Mouse (Mus musculus): Measurements from ENCODE around the gene 2610001J05Rik. TPM values are rescaled to one million over a fixed set of nuclear protein-coding genes. Genes with fewer than 3 reads are reported as not detected.
A peak's percentile ranks its signal among the peaks of the same experiment; 100 is the strongest.

2610001J05Rik gene
- total RNA-seq (2012; rRNA removed) (28.1 and 28.3 TPM in 2 replicates), polyA plus RNA-seq (2012; ENCODE audit: insufficient read depth in 1 of 2, insufficient read length in 2 of 2, low read depth in 1 of 2, low replicate concordance in 2 of 2, missing spikeins in 1 of 2) (10 to 100 TPM in 1 of 2 experiments, not detected in 1; 45.4 TPM)

DNA sequence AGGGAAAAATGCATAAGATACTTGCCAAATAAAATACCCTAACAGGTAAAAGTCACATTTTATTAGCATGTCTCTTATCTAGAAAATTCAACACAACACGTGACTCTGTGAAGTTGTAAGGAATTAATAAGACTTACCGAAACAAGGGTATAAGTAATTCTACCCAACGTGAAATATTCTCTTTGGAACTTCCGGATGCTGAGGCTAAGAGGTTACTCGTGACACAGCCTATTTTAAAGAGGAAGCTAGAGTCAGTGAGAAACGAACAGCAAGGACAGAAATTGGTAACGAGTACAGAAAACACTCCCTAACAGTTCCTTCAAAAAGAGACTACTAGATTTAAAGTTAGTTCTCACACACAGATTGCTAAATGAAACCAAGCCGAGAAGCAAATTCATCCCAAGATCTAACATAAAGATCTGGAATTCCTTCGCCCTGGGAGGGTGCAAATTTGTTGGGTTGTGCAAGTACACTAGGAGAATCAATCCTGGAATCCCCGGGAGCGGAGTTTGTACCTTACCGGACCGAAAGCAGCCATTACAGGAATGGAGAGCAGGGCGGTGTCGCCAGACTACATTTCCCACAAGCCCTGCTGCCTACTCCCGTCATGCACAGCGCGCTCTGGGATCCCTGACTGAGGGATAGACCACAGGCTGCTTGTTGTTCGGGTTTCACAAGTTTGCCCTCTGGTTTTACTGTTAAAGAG, at the start of gene 2610001J05Rik:
2610001J05Rik (minus strand) TSS at position 600 of the 706 bp plus-strand sequence.
- Histone ChIP-seq H3K27me3 (ENCODE audit: control insufficient read depth in 1 of 2, insufficient read depth in 2 of 2, low read length in 2 of 2) (no peaks in the 10 kb centered on the region), H3K4me1 (ENCODE audit: control insufficient read depth in 1 of 2, insufficient read depth in 2 of 2, low read length in 2 of 2) (peaks cover 0 to 6% of the 10 kb centered on the region in 2 experiments; a peak in 3 of 4 replicates), H3K9me3 (replicated peaks; ENCODE audit: insufficient read depth, low read length) (no peaks in the 10 kb centered on the region), H3K9ac (ENCODE audit: control insufficient read depth, low read depth, low read length, poor library complexity, severe bottlenecking) (peak within 1 kb of the TSS; percentile 81), H3K79me2 (ENCODE audit: control insufficient read depth, insufficient read depth, low read length, poor library complexity) (peaks cover 2% of the 10 kb centered on the region; the same call in 1 of the 2 replicates), H3K27ac (ENCODE audit: control insufficient read depth, low read depth, low read length) (peak within 1 kb of the TSS; percentile 92), H3K36me3 (ENCODE audit: control insufficient read depth in 1 of 2, insufficient read depth in 2 of 2, low read length in 2 of 2) (peaks cover 0 to 11% of the 10 kb centered on the region in 2 experiments; a peak in 2 of 4 replicates), H3K4me3 (ENCODE audit: control insufficient read depth in 1 of 2, insufficient read depth in 1 of 2, low read depth in 2 of 2, low read length in 2 of 2) (peak within 1 kb of the TSS; percentile 74 to 90)
- DNase-seq (ENCODE audit: low read depth, low spot score): peak; percentile 95
- peak; percentile 26; the same call in 1 of the 2 replicates for TF ChIP-seq POLR2AphosphoS5 (IDR thresholded peaks at IDR 0.05; ENCODE audit: borderline replicate concordance, low read depth, low read length)
- no peak for TF ChIP-seq JUND (IDR thresholded peaks at IDR 0.05; ENCODE audit: low read depth, low read length)
- TF ChIP-seq TBP (IDR thresholded peaks at IDR 0.05; ENCODE audit: low read depth, low read length): peak; percentile 93
- peak; percentile 47 to 93; a peak in 2 of 4 replicates for TF ChIP-seq POLR2A (IDR thresholded peaks at IDR 0.05; ENCODE audit: control insufficient read depth in 1 of 2, insufficient read depth in 1 of 2, low read depth in 1 of 2, low read length in 2 of 2, poor library complexity in 1 of 2)
- peak; percentile 90; the same call in 1 of the 2 replicates for TF ChIP-seq POLR2AphosphoS2 (IDR thresholded peaks at IDR 0.05; ENCODE audit: low read length)
- TF ChIP-seq HCFC1 (IDR thresholded peaks at IDR 0.05; ENCODE audit: low read depth, low read length): peak; percentile 99
- TF ChIP-seq RCOR1 (IDR thresholded peaks at IDR 0.05; ENCODE audit: low read depth, low read length): no peak
- TF ChIP-seq MEF2A (IDR thresholded peaks at IDR 0.05; ENCODE audit: extremely low read depth, insufficient replicate concordance, low read depth, low read length, poor library complexity, severe bottlenecking): no peak
- peak; percentile 87 for TF ChIP-seq USF1 (IDR thresholded peaks at IDR 0.05; ENCODE audit: low read depth, low read length)
- peak in 1 of 2 experiments; percentile 19; a peak in 1 of 4 replicates for TF ChIP-seq EP300 (IDR thresholded peaks at IDR 0.05; ENCODE audit: low read depth in 1 of 2, low read length in 2 of 2)
- TF ChIP-seq KAT2A (conservative IDR thresholded peaks at IDR 0.05; ENCODE audit: low read depth, low read length): peak; percentile 89
- no peak for TF ChIP-seq MAZ (IDR thresholded peaks at IDR 0.05; ENCODE audit: low read depth, low read length)
- TF ChIP-seq ZMIZ1 (IDR thresholded peaks at IDR 0.05; ENCODE audit: low read depth, low read length): peak; percentile 85
- TF ChIP-seq TCF12 (IDR thresholded peaks at IDR 0.05; ENCODE audit: low read depth, low read length): peak; percentile 77
- TF ChIP-seq CTCF (IDR thresholded peaks at IDR 0.05 in 2 of 3, conservative IDR thresholded peaks at IDR 0.05 in 1 of 3; ENCODE audit: control insufficient read depth in 1 of 3, insufficient read depth in 1 of 3, low read depth in 2 of 3, low read length in 3 of 3, poor library complexity in 1 of 3, severe bottlenecking in 1 of 3): no peak
- TF ChIP-seq TAL1 (IDR thresholded peaks at IDR 0.05; ENCODE audit: low read length): no peak
- TF ChIP-seq MAX (IDR thresholded peaks at IDR 0.05; ENCODE audit: low read length): peak; percentile 84
- no peak for TF ChIP-seq ETS1 (IDR thresholded peaks at IDR 0.05; ENCODE audit: low read depth, low read length)
- TF ChIP-seq SIN3A (IDR thresholded peaks at IDR 0.05; ENCODE audit: low read length): peak; percentile 85; the same call in 1 of the 2 replicates
- peak; percentile 52 for TF ChIP-seq MXI1 (IDR thresholded peaks at IDR 0.05; ENCODE audit: low read depth, low read length)
- TF ChIP-seq RAD21 (IDR thresholded peaks at IDR 0.05; ENCODE audit: low read depth, low read length): no peak
- TF ChIP-seq ZC3H11A (IDR thresholded peaks at IDR 0.05; ENCODE audit: low read depth, low read length): no peak
- 0 out of 4 replicates have a peak, but pooled peaks have one; percentile 26 to 35 for TF ChIP-seq USF2 (IDR thresholded peaks at IDR 0.05; ENCODE audit: borderline replicate concordance in 1 of 2, insufficient read depth in 1 of 2, low read depth in 1 of 2, low read length in 2 of 2)
- no peak for TF ChIP-seq MYB (IDR thresholded peaks at IDR 0.05; ENCODE audit: low read depth, low read length)
- TF ChIP-seq ELF1 (IDR thresholded peaks at IDR 0.05; ENCODE audit: low read depth, low read length): peak; percentile 62; the same call in 1 of the 2 replicates
- no peak for TF ChIP-seq ZKSCAN1 (IDR thresholded peaks at IDR 0.05; ENCODE audit: low read depth, low read length)
- TF ChIP-seq UBTF (IDR thresholded peaks at IDR 0.05; ENCODE audit: borderline replicate concordance, insufficient read depth, low read depth, low read length): no peak
- TF ChIP-seq ZNF384 (IDR thresholded peaks at IDR 0.05; ENCODE audit: low read depth, low read length): no peak
- TF ChIP-seq MYC (IDR thresholded peaks at IDR 0.05; ENCODE audit: low read depth, low read length): peak; percentile 54; the same call in 1 of the 2 replicates
- TF ChIP-seq SMC3 (IDR thresholded peaks at IDR 0.05; ENCODE audit: low read depth, low read length): no peak
- peak; percentile 72; the same call in 1 of the 2 replicates for TF ChIP-seq CHD1 (IDR thresholded peaks at IDR 0.05; ENCODE audit: low read depth, low read length)
- TF ChIP-seq MAFK (IDR thresholded peaks at IDR 0.05; ENCODE audit: borderline replicate concordance, low read depth, low read length): no peak
- TF ChIP-seq CHD2 (IDR thresholded peaks at IDR 0.05; ENCODE audit: low read length): no peak
- TF ChIP-seq BHLHE40 (IDR thresholded peaks at IDR 0.05; ENCODE audit: borderline replicate concordance, low read depth, low read length): peak; percentile 61; the same call in 1 of the 2 replicates
- peak; percentile 57; the same call in 1 of the 2 replicates for TF ChIP-seq GATA1 (IDR thresholded peaks at IDR 0.05; ENCODE audit: low read depth, low read length)
